Mouse (Mus musculus) embryonic facial prominence, embryonic 13.5 days (tissue): Measurements from ENCODE around the gene Serpinb7. TPM values are rescaled to one million over a fixed set of nuclear protein-coding genes. Genes with fewer than 3 reads are reported as not detected.

ENCODE experiments used
- ATAC-seq: fragments of 200-750 bp; cut with Nextera tagmentation; 2 replicates; pipeline ENCODE4 v1.8.0; 2017; ENCODE audit warnings: low read depth; ENCODE audit not compliant: insufficient number of reproducible peaks, insufficient read depth, low FRiP score, low TSS enrichment
- H3K27ac ChIP-seq: fragments of 300-500 bp; sonication (generic); 2 replicates; pipeline ENCODE4 v1.5.1; 2015; ENCODE audit warnings: moderate library complexity, mild to moderate bottlenecking, inconsistent platforms
- H3K27me3 ChIP-seq: fragments of 300-500 bp; sonication (generic); 2 replicates; pipeline ENCODE4 v1.6.1; 2015; ENCODE audit warnings: mild to moderate bottlenecking, inconsistent platforms
- H3K36me3 ChIP-seq: fragments of 300-500 bp; sonication (generic); 2 replicates; pipeline ENCODE4 v1.6.1; 2015; ENCODE audit warnings: mild to moderate bottlenecking, inconsistent platforms
- H3K4me1 ChIP-seq: fragments of 300-500 bp; sonication (generic); 2 replicates; pipeline ENCODE4 v1.6.1; 2015; ENCODE audit warnings: inconsistent platforms
- H3K4me2 ChIP-seq: fragments of 300-500 bp; sonication (generic); 2 replicates; pipeline ENCODE4 v1.6.1; 2015; ENCODE audit warnings: moderate library complexity, mild to moderate bottlenecking, inconsistent platforms
- H3K4me3 ChIP-seq: fragments of 300-500 bp; sonication (generic); 2 replicates; pipeline ENCODE4 v1.5.1; 2015; ENCODE audit warnings: mild to moderate bottlenecking, inconsistent platforms
- H3K9ac ChIP-seq: fragments of 300-500 bp; sonication (generic); 2 replicates; pipeline ENCODE4 v1.6.1; 2015; ENCODE audit warnings: mild to moderate bottlenecking, inconsistent platforms
- H3K9me3 ChIP-seq: fragments of 300-500 bp; sonication (generic); 2 replicates; pipeline ENCODE4 v1.6.1; 2016; ENCODE audit warnings: inconsistent platforms
- WGBS: fragments of 180-500 bp; shearing (Covaris S2); methylation state at CpG from one replicate; pipeline ENCODE4 v1.1.7; 2015; ENCODE audit warnings: mixed read lengths; 5-methylcytosine and 5-hydroxymethylcytosine counted together
- polyA plus RNA-seq: library from polyadenylated mRNA; unstranded; fragments of >200 nt; fragmentation: Nextera tagmentation; extraction: Ambion mirVana; gene quantifications from 2 replicates; pipeline ENCODE4 v1.2.1, GENCODE M21; 2015

Gene Serpinb7
- polyA plus RNA-seq, 1 experiment from 2014 or later: 4.6 TPM

DNA sequence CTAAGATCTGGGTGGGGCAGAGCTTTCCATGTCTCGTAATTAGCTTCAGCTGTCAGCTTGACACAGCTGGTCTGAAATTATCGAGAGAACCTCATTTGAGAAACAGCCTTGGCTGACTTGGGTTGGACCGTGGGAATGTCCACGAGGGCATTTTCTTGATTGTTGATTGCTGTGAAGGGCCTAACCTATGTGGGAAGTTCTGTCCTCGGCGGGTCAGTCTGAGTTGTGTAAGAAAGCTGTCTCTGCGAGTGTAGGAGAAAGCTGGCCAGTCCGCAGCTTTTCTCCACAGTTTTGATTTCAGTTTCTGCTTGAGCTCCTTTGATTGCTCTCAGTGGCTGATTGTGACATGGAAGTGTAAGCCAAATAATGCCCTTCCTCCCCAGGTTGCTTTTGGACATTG, 90.1 kb downstream of the Serpinb7 start:
- H3K4me2 ChIP-seq: no peak overlapping the region
- WGBS: 51% methylated on average over 8 of the region's 8 CpGs
- no peak for ATAC-seq
- H3K36me3 ChIP-seq: no peaks in the 10 kb centered on the region
- no peak overlapping the region for H3K27ac ChIP-seq
- no peak overlapping the region for H3K9ac ChIP-seq
- no peaks in the 10 kb centered on the region for H3K4me1 ChIP-seq
- H3K9me3 ChIP-seq: no peaks in the 10 kb centered on the region
- H3K27me3 ChIP-seq: no peaks in the 10 kb centered on the region
- H3K4me3 ChIP-seq: no peak overlapping the region

DNA sequence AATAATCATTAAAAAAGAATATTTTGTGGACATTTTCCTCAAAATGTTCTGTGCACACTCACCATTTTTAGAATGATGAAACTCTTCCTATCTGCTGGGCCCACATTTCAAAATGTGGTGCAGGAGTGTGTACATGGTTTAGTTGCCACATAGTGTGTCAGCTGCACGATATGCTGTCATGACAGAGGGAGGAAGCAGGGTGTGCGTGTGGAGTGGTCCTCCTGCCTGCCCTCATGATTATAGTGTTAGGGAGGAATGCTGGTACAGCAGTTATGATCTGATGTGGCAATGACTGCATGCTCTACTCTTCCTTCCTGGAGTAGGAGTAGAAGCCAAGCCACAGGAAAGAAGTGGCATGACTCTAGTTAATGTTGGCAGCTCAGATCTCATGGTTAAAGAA, 97.3 kb downstream of the Serpinb7 start:
- H3K9ac ChIP-seq: no peak overlapping the region
- no peaks in the 10 kb centered on the region for H3K27me3 ChIP-seq
- H3K36me3 ChIP-seq: no peaks in the 10 kb centered on the region
- H3K27ac ChIP-seq: no peak overlapping the region
- no peaks in the 10 kb centered on the region for H3K4me1 ChIP-seq
- H3K9me3 ChIP-seq: no peaks in the 10 kb centered on the region
- WGBS: 74% methylated on average over 2 of the region's 2 CpGs
- no peak overlapping the region for H3K4me2 ChIP-seq
- ATAC-seq: no peak
- no peak overlapping the region for H3K4me3 ChIP-seq

DNA sequence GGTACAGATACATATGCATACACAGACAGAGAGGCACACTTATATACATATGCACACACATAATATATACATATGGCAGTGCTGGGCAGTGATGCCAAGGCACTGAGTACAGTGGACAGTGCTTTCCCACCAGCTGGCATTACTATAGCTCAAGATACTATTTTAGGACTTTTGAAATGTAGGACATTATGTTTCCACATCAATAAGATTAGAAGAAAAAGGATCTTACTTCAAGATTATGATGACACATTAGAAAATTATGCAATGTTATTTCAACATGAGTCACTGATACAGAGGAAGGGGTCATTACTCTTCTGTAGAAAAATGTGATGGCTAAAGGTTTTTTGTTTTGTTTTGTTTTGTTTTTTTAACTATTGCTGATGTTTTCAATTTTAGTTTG, 102.6 kb downstream of the Serpinb7 start:
- Histone ChIP-seq H3K4me3 (no peak overlapping the region), H3K4me2 (no peak overlapping the region), H3K27me3 (no peaks in the 10 kb centered on the region), H3K27ac (no peak overlapping the region), H3K36me3 (no peaks in the 10 kb centered on the region), H3K9ac (no peak overlapping the region), H3K9me3 (no peaks in the 10 kb centered on the region), H3K4me1 (no peaks in the 10 kb centered on the region)
- no peak for ATAC-seq

Other genes starting within 250 kb of the Serpinb7 start
- 0.25 and 0.32 TPM in 2 replicates for gene Serpinb3b, start 121.3 kb upstream of the Serpinb7 start, polyA plus RNA-seq
- gene Serpinb3c, start 121.3 kb upstream of the Serpinb7 start, polyA plus RNA-seq: 1.0 TPM in 2 replicates
- 3.5 and 5.1 TPM in 2 replicates for gene Serpinb11, start 38.5 kb upstream of the Serpinb7 start, polyA plus RNA-seq
- 1.1 and 1.6 TPM in 2 replicates for gene Serpinb2, start 111.8 kb downstream of the Serpinb7 start, polyA plus RNA-seq
- 3.5 and 3.6 TPM in 2 replicates for gene Serpinb8, start 190.4 kb downstream of the Serpinb7 start, polyA plus RNA-seq